Mouse (Mus musculus) CH12.LX (cell line): ENCODE results near the gene Ect2l.

Experiments used
- CHD1 ChIP-seq: IDR thresholded peaks from 2 replicates; pipeline ENCODE4 v1.6.1; 2012; ENCODE audit warnings: low read depth, low read length, improper control_type of control experiment, inconsistent platforms
- CHD2 ChIP-seq: IDR thresholded peaks from 2 replicates; pipeline ENCODE4 v1.6.1; 2011; ENCODE audit warnings: low read length, improper control_type of control experiment
- CTCF ChIP-seq, 2 experiments: IDR thresholded peaks in 1 of 2; conservative IDR thresholded peaks in 1 of 2; 2 replicates each; pipeline ENCODE4 v1.5.1; 2011 to 2012; ENCODE audit warnings: low read depth in 2 of 2, low read length in 2 of 2, improper control_type of control experiment in 1 of 2, inconsistent platforms in 1 of 2, mild to moderate bottlenecking in 1 of 2, moderate library complexity in 1 of 2
- HCFC1 ChIP-seq: IDR thresholded peaks from 2 replicates; pipeline ENCODE4 v1.6.1; 2012; ENCODE audit warnings: low read depth, mild to moderate bottlenecking, inconsistent platforms, low read length, improper control_type of control experiment
- JUND ChIP-seq: conservative IDR thresholded peaks from 2 replicates; pipeline ENCODE4 v1.6.1; 2011; ENCODE audit warnings: low read depth, low read length, improper control_type of control experiment
- NELFE ChIP-seq: IDR thresholded peaks from 2 replicates; pipeline ENCODE4 v1.6.1; 2011; ENCODE audit warnings: low read depth, low read length, improper control_type of control experiment
- POLR2AphosphoS2 ChIP-seq: IDR thresholded peaks from 2 replicates; pipeline ENCODE4 v1.6.1; 2011; ENCODE audit warnings: low read depth, low read length, improper control_type of control experiment
- SMC3 ChIP-seq: IDR thresholded peaks from 2 replicates; pipeline ENCODE4 v1.6.1; 2011; ENCODE audit warnings: low read depth, low read length, improper control_type of control experiment
- ZKSCAN1 ChIP-seq: IDR thresholded peaks from 2 replicates; pipeline ENCODE4 v1.6.1; 2012; ENCODE audit warnings: low read depth, inconsistent platforms, low read length, improper control_type of control experiment, borderline replicate concordance
- ZMIZ1 ChIP-seq: IDR thresholded peaks from 2 replicates; pipeline ENCODE4 v1.6.1; 2012; ENCODE audit warnings: low read depth, mild to moderate bottlenecking, inconsistent platforms, low read length, improper control_type of control experiment
- ZNF384 ChIP-seq: IDR thresholded peaks from 2 replicates; pipeline ENCODE4 v1.6.1; 2012; ENCODE audit warnings: low read depth, low read length, improper control_type of control experiment, inconsistent platforms

- TF ChIP-seq CHD2 (no peak), POLR2AphosphoS2 (no peak), ZKSCAN1 (no peak), HCFC1 (no peak), CTCF (conservative IDR thresholded peaks at IDR 0.05 in 1 of 2, IDR thresholded peaks at IDR 0.05 in 1 of 2; ENCODE audit: low read depth in 2 of 2, low read length in 2 of 2) (peak in 1 of 2 experiments; percentile 48; a peak in 2 of 4 replicates), ZMIZ1 (no peak), ZNF384 (no peak), JUND (no peak), NELFE (no peak), CHD1 (no peak), SMC3 (no peak)
These were observed 23.2 kb upstream of the Ect2l start for GRCm38 (mm10) chr10:18233891-18234290.
